Mouse (Mus musculus): Measurements from ENCODE around the gene Fntb.

- TF ChIP-seq POLR2A (IDR thresholded peaks at IDR 0.05; ENCODE audit: borderline replicate concordance, extremely low read depth, low read depth, low read length) = no peak
- TF ChIP-seq CTCF (IDR thresholded peaks at IDR 0.05; ENCODE audit: insufficient read depth, low read length) = no peak
These were observed 52.7 kb downstream of the Fntb start for GRCm38 (mm10) chr12:76818120-76818519.
